Mouse (Mus musculus): Measurements from ENCODE around the gene Arhgap19.

Gene Arhgap19

DNA sequence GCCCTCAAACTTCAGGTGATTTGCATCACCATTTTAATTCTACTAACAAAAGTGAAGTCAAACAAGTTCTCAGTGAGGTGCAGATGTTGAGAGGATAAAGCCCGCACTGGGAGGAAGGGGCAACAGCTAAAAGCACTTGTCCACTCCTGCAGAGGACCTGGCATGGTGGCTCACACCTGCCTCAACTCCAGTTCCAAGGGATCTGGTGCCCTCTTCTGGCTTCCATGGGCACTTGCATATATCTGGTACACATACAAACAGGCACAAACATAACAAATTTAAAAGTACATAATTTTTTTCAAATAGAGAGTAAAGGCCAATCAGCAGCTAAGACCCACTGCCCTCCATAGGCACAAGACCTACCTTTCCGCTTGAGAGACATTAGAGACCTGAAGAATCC is 10.5 kb downstream of the Arhgap19 start:
- peak; percentile 26; the same call in 1 of the 2 replicates for TF ChIP-seq CTCF (conservative IDR thresholded peaks at IDR 0.05; ENCODE audit: low read length)
- no peak for TF ChIP-seq NANOG (IDR thresholded peaks at IDR 0.05; ENCODE audit: borderline replicate concordance, low read length)
- Histone ChIP-seq H3K36me3 (ENCODE audit: insufficient read depth, low read length) (peaks cover 52% of the 10 kb centered on the region), H3K4me3 (replicated peaks; ENCODE audit: low read length) (no peak overlapping the region), H3K4me1 (replicated peaks; ENCODE audit: low read depth, low read length) (peaks cover 28% of the 10 kb centered on the region), H3K9me3 (ENCODE audit: low read length) (no peaks in the 10 kb centered on the region), H3K27me3 (ENCODE audit: insufficient read depth, low read length) (no peaks in the 10 kb centered on the region)

GRCm38 (mm10) chr19:41789110-41789961 is 12.5 kb downstream of the Arhgap19 start:
- Histone ChIP-seq H3K4me3 (replicated peaks; ENCODE audit: low read length) (no peak overlapping the region), H3K9me3 (ENCODE audit: low read length) (no peaks in the 10 kb centered on the region), H3K4me1 (replicated peaks; ENCODE audit: low read depth, low read length) (peaks cover 27% of the 10 kb centered on the region), H3K27me3 (ENCODE audit: insufficient read depth, low read length) (no peaks in the 10 kb centered on the region), H3K36me3 (ENCODE audit: insufficient read depth, low read length) (peaks cover 67% of the 10 kb centered on the region)
- TF ChIP-seq CTCF (conservative IDR thresholded peaks at IDR 0.05; ENCODE audit: low read length), result no peak
- no peak for TF ChIP-seq POU5F1 (IDR thresholded peaks at IDR 0.05; ENCODE audit: borderline replicate concordance, low read length)
- TF ChIP-seq NANOG (IDR thresholded peaks at IDR 0.05; ENCODE audit: borderline replicate concordance, low read length), result no peak

GRCm38 (mm10) chr19:41786896-41787295 is 15.0 kb downstream of the Arhgap19 start:
- peaks cover 87% of the 10 kb centered on the region for H3K36me3 ChIP-seq (ENCODE audit: insufficient read depth, low read length)

DNA sequence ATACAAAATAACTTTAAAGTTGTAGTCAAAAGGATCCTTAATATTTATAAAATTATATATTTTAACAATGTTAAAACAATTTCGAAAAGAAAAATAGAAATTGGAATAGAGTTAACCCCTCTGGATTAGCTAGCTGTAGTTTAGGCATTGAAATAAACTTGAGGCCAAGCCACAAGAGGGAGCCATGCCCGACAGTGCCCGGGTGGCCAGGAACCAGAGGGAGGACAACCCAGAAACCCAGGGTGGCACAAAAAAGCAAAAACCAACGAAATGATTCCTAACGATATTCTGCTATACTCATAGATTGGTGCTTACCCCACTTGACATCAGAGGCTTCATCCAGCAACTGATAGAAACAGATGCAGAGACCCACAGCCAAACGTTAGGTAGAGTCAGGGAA is 24.3 kb downstream of the Arhgap19 start:
- Histone ChIP-seq H3K36me3 (ENCODE audit: insufficient read depth, low read length) (peaks cover 95% of the 10 kb centered on the region), H3K27me3 (ENCODE audit: insufficient read depth, low read length) (no peaks in the 10 kb centered on the region), H3K4me1 (replicated peaks; ENCODE audit: low read depth, low read length) (no peaks in the 10 kb centered on the region), H3K4me3 (replicated peaks; ENCODE audit: low read length) (no peak overlapping the region), H3K9me3 (ENCODE audit: low read length) (no peaks in the 10 kb centered on the region)
- TF ChIP-seq POU5F1 (IDR thresholded peaks at IDR 0.05; ENCODE audit: borderline replicate concordance, low read length), result no peak
- no peak for TF ChIP-seq CTCF (conservative IDR thresholded peaks at IDR 0.05; ENCODE audit: low read length)
- no peak for TF ChIP-seq NANOG (IDR thresholded peaks at IDR 0.05; ENCODE audit: borderline replicate concordance, low read length)

More at GRCm38 (mm10) chr19:41786896-41787295, 15.0 kb downstream of the Arhgap19 start:
- Histone ChIP-seq H3K4me1 (replicated peaks; ENCODE audit: low read depth, low read length) (peaks cover 12% of the 10 kb centered on the region), H3K9me3 (ENCODE audit: low read length) (no peaks in the 10 kb centered on the region), H3K27me3 (ENCODE audit: insufficient read depth, low read length) (no peaks in the 10 kb centered on the region), H3K4me3 (replicated peaks; ENCODE audit: low read length) (no peak overlapping the region)
- no peak for TF ChIP-seq POU5F1 (IDR thresholded peaks at IDR 0.05; ENCODE audit: borderline replicate concordance, low read length)
- TF ChIP-seq NANOG (IDR thresholded peaks at IDR 0.05; ENCODE audit: borderline replicate concordance, low read length), result no peak
- TF ChIP-seq CTCF (conservative IDR thresholded peaks at IDR 0.05; ENCODE audit: low read length), result no peak

GRCm38 (mm10) chr19:41768711-41769110 is 33.1 kb downstream of the Arhgap19 start:
- no peaks in the 10 kb centered on the region for H3K9me3 ChIP-seq (ENCODE audit: low read length)
- peaks cover 85% of the 10 kb centered on the region for H3K36me3 ChIP-seq (ENCODE audit: insufficient read depth, low read length)
- TF ChIP-seq NANOG (IDR thresholded peaks at IDR 0.05; ENCODE audit: borderline replicate concordance, low read length), result no peak
- TF ChIP-seq CTCF (conservative IDR thresholded peaks at IDR 0.05; ENCODE audit: low read length), result no peak
- no peak for TF ChIP-seq POU5F1 (IDR thresholded peaks at IDR 0.05; ENCODE audit: borderline replicate concordance, low read length)
- no peaks in the 10 kb centered on the region for H3K27me3 ChIP-seq (ENCODE audit: insufficient read depth, low read length)
- H3K4me3 ChIP-seq (replicated peaks; ENCODE audit: low read length), result no peak overlapping the region
- peaks cover 35% of the 10 kb centered on the region for H3K4me1 ChIP-seq (replicated peaks; ENCODE audit: low read depth, low read length)

DNA sequence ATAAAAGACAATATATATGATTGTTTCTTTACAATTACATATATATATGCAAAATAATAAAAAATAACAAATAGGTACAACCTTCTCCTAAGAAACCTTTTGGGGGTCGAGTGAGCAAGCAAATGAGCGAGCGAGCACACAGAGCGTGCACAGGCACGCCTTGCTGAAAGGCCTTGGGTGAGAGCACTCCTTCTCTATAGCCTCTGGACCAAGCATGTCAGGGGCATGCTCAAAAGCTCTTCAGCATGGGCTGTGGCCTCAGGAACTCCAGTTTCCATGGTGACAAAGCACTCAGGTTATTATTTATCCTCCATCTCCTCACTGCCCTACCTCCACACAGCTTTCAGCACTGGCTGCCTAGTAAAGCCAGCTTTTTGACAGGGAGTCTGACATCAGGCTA is 35.2 kb downstream of the Arhgap19 start:
- Histone ChIP-seq H3K9me3 (ENCODE audit: low read length) (no peaks in the 10 kb centered on the region), H3K4me3 (replicated peaks; ENCODE audit: low read length) (no peak overlapping the region), H3K36me3 (ENCODE audit: insufficient read depth, low read length) (peaks cover 68% of the 10 kb centered on the region), H3K4me1 (replicated peaks; ENCODE audit: low read depth, low read length) (peaks cover 43% of the 10 kb centered on the region), H3K27me3 (ENCODE audit: insufficient read depth, low read length) (no peaks in the 10 kb centered on the region)
- TF ChIP-seq POU5F1 (IDR thresholded peaks at IDR 0.05; ENCODE audit: borderline replicate concordance, low read length) (no peak), CTCF (conservative IDR thresholded peaks at IDR 0.05; ENCODE audit: low read length) (no peak), NANOG (IDR thresholded peaks at IDR 0.05; ENCODE audit: borderline replicate concordance, low read length) (no peak)

DNA sequence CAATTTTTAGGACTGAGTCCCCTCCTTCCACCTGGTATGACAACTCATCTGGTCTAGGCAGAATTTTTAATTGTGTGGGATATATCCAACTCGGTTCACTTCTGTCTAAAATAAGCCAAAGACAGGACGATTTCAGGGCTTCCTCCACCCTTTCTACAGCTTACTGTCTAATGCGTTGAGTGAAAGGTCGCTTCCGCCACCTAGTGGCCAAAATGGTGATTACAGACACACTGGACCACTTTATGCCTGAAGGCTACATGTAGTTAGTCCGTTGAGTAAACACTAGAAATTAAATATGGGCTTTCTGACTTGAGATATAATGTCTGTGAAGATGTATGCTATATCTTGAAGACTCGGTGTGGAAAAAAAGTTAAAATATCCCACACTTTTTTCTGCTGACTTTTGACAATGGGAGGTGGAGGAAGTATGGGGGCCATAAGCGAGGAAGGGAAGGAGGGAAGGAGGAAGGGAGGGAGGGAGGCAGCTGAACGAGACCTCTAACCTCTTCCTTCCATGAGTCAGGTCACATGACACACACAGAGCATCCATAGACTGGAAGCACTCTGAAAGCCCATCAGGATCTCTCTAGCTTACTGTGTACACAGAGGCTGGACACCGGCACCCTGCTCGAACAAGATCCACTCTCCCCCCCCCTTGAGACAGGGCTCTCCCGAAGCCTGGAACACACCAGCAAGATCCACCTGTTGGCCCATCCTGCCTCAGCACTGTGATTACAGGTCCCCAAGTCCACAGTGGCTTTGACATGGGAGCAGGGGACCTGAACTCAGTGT is 37.8 kb downstream of the Arhgap19 start:
- H3K9me3 ChIP-seq (ENCODE audit: low read length), result no peaks in the 10 kb centered on the region

DNA sequence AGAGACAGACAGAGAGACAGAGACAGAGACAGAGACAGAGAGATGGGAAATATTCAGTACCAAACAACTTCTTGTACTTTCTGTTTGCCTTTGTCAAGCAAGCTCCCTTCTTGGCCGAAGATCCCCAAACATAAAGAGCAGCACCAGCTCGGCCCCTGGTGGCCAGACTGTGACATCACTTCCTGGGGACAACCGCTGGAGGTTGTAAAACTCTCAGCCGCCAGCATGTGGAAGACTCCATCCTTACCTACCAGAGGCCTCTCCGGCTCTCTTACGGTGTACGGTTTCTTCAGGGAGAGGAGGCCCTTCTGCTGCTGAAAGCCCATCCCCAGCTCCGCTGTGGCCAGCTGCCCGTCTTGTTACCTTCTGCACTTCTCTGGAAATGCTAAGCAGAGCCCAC is 40.3 kb downstream of the Arhgap19 start:
- Histone ChIP-seq H3K27me3 (ENCODE audit: insufficient read depth, low read length) (no peaks in the 10 kb centered on the region), H3K9me3 (ENCODE audit: low read length) (no peaks in the 10 kb centered on the region), H3K36me3 (ENCODE audit: insufficient read depth, low read length) (peaks cover 22% of the 10 kb centered on the region; the same call in 1 of the 2 replicates), H3K4me3 (replicated peaks; ENCODE audit: low read length) (peak overlapping the region; percentile 49), H3K4me1 (replicated peaks; ENCODE audit: low read depth, low read length) (peaks cover 24% of the 10 kb centered on the region)
- peak; percentile 54 for TF ChIP-seq CTCF (conservative IDR thresholded peaks at IDR 0.05; ENCODE audit: low read length)
- no peak for TF ChIP-seq POU5F1 (IDR thresholded peaks at IDR 0.05; ENCODE audit: borderline replicate concordance, low read length)
- TF ChIP-seq NANOG (IDR thresholded peaks at IDR 0.05; ENCODE audit: borderline replicate concordance, low read length), result no peak

More for the DNA sequence above, 37.8 kb downstream of the Arhgap19 start:
- TF ChIP-seq POU5F1 (IDR thresholded peaks at IDR 0.05; ENCODE audit: borderline replicate concordance, low read length) (no peak), NANOG (IDR thresholded peaks at IDR 0.05; ENCODE audit: borderline replicate concordance, low read length) (no peak), CTCF (conservative IDR thresholded peaks at IDR 0.05; ENCODE audit: low read length) (peak; percentile 80)
- H3K27me3 ChIP-seq (ENCODE audit: insufficient read depth, low read length), result no peaks in the 10 kb centered on the region
- H3K36me3 ChIP-seq (ENCODE audit: insufficient read depth, low read length), result peaks cover 44% of the 10 kb centered on the region
- no peak overlapping the region for H3K4me3 ChIP-seq (replicated peaks; ENCODE audit: low read length)
- H3K4me1 ChIP-seq (replicated peaks; ENCODE audit: low read depth, low read length), result peaks cover 44% of the 10 kb centered on the region
